ENCODE assay signal across 8 mouse cellular contexts in the genomic region with DNA sequence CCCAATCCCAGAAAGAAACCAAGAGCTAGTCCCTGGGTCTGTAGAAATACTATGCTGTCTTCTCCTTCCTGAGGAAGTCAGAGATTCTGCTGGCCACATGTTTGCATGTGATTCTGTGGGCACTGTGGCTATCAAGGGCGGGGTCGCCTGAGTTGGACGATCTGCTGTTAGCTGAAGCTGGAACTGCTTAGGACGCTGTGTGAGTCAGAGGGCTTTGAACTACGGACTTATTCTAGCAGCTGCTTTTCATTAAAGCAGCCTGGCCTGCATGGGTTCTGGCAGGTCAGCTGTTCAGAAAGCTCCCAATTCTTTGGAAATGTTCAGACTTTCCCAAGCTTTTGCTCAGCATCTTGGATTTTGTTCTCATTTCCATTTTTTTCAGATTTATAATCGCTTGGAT. TPM values are rescaled to one million over a fixed set of nuclear protein-coding genes. Genes with fewer than 3 reads are reported as not detected.
DNase-seq lines count a peak whose midpoint lies in the region; ATAC-seq lines count a peak whose summit lies in the region.

No protein-coding gene starts in this region.

- WGBS in limb, embryonic 11.5 days = 27% methylated on average over 6 of the region's 6 CpGs

- peak; percentile 71; the same call in 1 of the 2 replicates for ATAC-seq in limb, embryonic 11.5 days (ENCODE audit: insufficient number of reproducible peaks, low FRiP score, low TSS enrichment, low read depth)

- peak; percentile 8 for DNase-seq in 3134 (ENCODE audit: extremely low read depth, insufficient read length, low spot score)
- DNase-seq in NIH3T3 (ENCODE audit: low read depth) = peak; percentile 94
- DNase-seq in heart, adult 18-20 months = peak; percentile 68 to 85
- peak; percentile 65 for DNase-seq in limb, embryonic 11.5 days (ENCODE audit: low spot score)
- peak; percentile 6 for DNase-seq in yolk sac, embryonic 10.5 days (ENCODE audit: low spot score)
- DNase-seq in spleen, adult 18-20 months = no peak
- DNase-seq in frontal cortex, postnatal 14 days (ENCODE audit: low spot score in 2 of 2) = no peak
- no peak for DNase-seq in right cerebral cortex, postnatal 10 days (ENCODE audit: low spot score in 2 of 2)

- H3K4me1 ChIP-seq in limb, embryonic 11.5 days (ENCODE audit: control insufficient read depth, insufficient read depth, low read length) = peaks cover 5% of the 10 kb centered on the region; the same call in 1 of the 2 replicates

- H3K4me3 ChIP-seq in limb, embryonic 11.5 days (ENCODE audit: low read depth, low read length) = no peak overlapping the region

- H3K9ac ChIP-seq in limb, embryonic 11.5 days (ENCODE audit: low read length) = no peak overlapping the region

- H3K27ac ChIP-seq in limb, embryonic 11.5 days (replicated peaks; ENCODE audit: low read depth, low read length) = no peak overlapping the region

- no peak overlapping the region for H3K4me2 ChIP-seq in limb, embryonic 11.5 days (ENCODE audit: low read depth, severe bottlenecking)

- no peaks in the 10 kb centered on the region for H3K9me3 ChIP-seq in limb, embryonic 11.5 days (ENCODE audit: control insufficient read depth, low read length)

- H3K27me3 ChIP-seq in limb, embryonic 11.5 days (ENCODE audit: control insufficient read depth, insufficient read depth, low read length) = no peaks in the 10 kb centered on the region

- no peaks in the 10 kb centered on the region for H3K36me3 ChIP-seq in limb, embryonic 11.5 days (ENCODE audit: control insufficient read depth, insufficient read depth, low read length)

RNA-seq across cellular contexts. Expression of a gene that starts 51.9 kb away (rescaled TPM):
- total RNA-seq in heart, adult 18-20 months (2021) = 10 to 100 TPM in 1 of 2 experiments, 1 to 10 TPM in 1; 8.6 to 11.9 TPM
- 6.0 and 9.3 TPM in 2 replicates for polyA plus RNA-seq in limb, embryonic 11.5 days (2014; fragmentation: Nextera tagmentation; extraction: Ambion mirVana)

Comparison
In these comparisons a context has a peak if more than half of its experiments do, and no peak if none do; other contexts are left out.
1. DNase-seq: peak in 3134 (single experiment), NIH3T3 (single experiment), heart, adult 18-20 months (2 of 2), limb, embryonic 11.5 days (single experiment) and yolk sac, embryonic 10.5 days (single experiment); none in spleen, adult 18-20 months (0 of 2), frontal cortex, postnatal 14 days (0 of 2) and right cerebral cortex, postnatal 10 days (0 of 2).